Mouse (Mus musculus) thymus, postnatal 4 days (tissue): ENCODE data around the gene Dcdc2a.
A peak's percentile ranks its signal among the peaks of the same experiment; 100 is the strongest.

Experiments used
- DNase-seq: peaks from one replicate; pipeline ENCODE4 v3.0.0; 2021

Gene Dcdc2a

GRCm38 (mm10) chr13:25055873-25056667 lies at the start of gene Dcdc2a:
Gene Dcdc2a (plus strand): TSS chr13:25056004.
- DNase-seq = peak; percentile 27

DNA sequence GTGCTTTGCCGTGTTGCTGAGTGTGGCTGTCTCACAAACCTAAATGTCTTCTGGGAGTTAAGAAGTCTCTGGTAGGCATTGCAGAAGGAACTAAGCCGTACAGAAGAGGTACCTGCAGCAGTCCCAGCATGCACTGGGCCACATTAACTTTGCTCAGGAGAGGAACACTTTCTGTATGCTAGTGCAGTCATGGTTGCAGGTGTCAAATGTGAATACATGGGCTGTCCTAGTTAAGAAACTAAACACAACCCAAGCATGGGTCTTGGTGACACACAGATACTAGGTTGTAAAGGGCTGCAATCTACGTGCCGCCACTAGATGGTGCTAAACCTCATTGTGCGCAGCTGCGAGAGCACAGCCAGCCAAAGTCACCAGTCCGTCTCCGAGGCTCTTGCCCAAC lies 48.7 kb upstream of the Dcdc2a start:
- DNase-seq = peak; percentile 75

- DNase-seq = no peak
These were observed 37.5 kb upstream of the Dcdc2a start for GRCm38 (mm10) chr13:25018316-25018715.

GRCm38 (mm10) chr13:25019793-25020539 lies 35.8 kb upstream of the Dcdc2a start, which contains the start of gene Mrs2:
Gene Mrs2 (minus strand): TSS chr13:25020379.
- peak; percentile 88 for DNase-seq

DNA sequence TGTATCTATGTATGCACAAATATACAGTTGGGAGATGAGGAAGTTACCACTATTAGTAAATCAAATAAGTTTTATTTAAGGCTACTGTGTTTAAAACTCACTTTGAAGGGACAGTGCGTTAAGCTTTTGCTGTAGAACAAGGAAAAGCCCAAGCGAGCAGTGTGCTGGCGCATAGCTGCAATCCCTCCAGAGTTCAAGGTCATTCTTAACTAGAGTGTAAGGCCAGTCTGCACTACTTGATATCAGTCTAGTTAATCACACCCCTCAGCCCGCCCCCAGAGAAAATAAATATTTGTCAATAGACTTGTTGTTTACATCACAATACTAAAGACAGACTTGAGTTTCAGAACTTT lies 35.3 kb upstream of the Dcdc2a start:
- DNase-seq = no peak

DNA sequence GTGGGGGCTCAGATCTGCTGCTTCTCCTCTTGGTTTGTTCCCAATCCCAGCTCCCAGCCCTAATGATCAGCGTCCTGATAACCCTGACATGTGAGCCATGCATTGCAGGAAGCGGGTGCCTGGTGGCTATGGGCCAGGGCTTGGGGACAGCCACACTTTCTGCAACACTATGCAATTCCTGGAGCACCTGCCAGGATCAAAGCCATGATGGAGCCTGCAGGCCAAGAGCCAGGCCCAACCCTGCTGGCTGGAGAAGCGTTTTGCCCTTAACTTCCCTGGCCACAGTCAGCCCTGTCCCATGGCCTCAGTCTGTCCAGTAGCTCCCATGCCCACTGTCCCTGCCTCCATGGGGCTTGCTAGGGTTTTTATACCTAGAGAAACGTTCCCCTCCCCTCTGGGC lies 33.4 kb upstream of the Dcdc2a start:
- no peak for DNase-seq

- DNase-seq = no peak
These were observed 32.7 kb upstream of the Dcdc2a start for GRCm38 (mm10) chr13:25023129-25023528.

DNA sequence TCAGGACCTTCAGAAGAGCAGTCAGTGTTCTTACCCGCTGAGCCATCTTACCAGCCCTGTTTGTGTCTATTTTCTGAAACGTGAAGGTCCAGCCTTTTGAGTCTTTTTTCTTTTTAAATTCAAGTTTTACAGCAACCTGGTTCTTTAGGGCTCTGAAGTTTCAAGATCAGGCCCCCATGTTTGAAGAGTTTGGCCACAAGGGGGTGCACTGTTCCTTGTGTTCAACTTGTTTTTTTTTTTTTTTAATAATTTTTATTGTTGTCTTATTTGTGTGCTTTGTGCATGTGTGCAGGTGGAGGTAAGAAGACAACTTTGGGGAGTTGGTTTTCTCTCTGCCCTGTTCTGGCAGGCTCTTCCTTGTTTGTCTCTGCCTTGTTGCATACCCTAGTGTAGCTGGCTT lies 31.1 kb upstream of the Dcdc2a start:
- DNase-seq = peak; percentile 75

- DNase-seq = no peak
These were observed 29.2 kb upstream of the Dcdc2a start for GRCm38 (mm10) chr13:25026409-25027113.

DNA sequence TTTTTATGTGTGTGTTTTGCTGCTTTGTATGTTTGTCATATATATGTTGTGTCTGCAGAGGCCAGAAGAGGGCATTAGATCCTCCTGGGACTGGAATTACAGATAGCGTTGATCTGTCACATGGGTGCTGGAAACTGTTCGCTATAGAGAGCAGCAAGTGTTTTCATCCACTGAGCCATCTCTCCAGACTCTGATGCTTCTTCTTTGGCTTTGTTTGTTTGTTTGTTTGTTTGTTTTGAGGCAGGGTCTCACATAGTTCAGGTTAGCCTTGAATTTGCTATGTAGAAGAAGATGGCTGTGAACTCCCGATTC lies 28.7 kb upstream of the Dcdc2a start:
- DNase-seq = no peak

- no peak for DNase-seq
These were observed 16.3 kb upstream of the Dcdc2a start for GRCm38 (mm10) chr13:25039488-25039887.

- no peak for DNase-seq
These were observed 3.1 kb upstream of the Dcdc2a start for GRCm38 (mm10) chr13:25052671-25053070.

DNA sequence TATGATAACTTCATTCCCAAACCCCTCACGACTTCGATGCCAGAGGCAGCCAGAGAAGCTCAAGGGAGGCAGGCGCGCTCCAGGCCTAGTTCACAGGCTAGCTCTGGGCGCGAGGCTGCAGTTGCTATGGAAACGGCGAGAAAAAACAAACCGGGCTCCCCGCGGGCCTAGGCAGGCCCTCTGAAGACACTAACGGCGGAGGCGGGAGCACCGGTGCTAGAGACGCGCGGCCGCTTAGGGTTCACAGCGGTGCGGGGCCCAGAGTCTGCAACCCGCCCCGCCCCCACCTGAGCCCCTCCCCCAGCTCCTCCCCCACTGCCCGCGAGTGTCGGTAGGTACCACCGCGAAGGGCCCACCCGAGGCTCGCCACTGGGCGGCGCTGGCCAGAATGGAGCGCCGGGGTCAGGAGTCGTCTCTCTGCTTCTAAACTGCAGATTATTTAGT lies 671 bp upstream of the Dcdc2a start:
- DNase-seq = peak; percentile 77

- DNase-seq = no peak
These were observed 10.9 kb downstream of the Dcdc2a start for GRCm38 (mm10) chr13:25066659-25067058.

- no peak for DNase-seq
These were observed 11.4 kb downstream of the Dcdc2a start for GRCm38 (mm10) chr13:25067183-25067582.

- no peak for DNase-seq
These were observed 14.0 kb downstream of the Dcdc2a start for GRCm38 (mm10) chr13:25069765-25070164.

GRCm38 (mm10) chr13:25070791-25071190 lies 15.0 kb downstream of the Dcdc2a start:
- DNase-seq = no peak

- no peak for DNase-seq
These were observed 21.5 kb downstream of the Dcdc2a start for GRCm38 (mm10) chr13:25077262-25077661.

GRCm38 (mm10) chr13:25083144-25083572 lies 27.4 kb downstream of the Dcdc2a start:
- DNase-seq = no peak

DNA sequence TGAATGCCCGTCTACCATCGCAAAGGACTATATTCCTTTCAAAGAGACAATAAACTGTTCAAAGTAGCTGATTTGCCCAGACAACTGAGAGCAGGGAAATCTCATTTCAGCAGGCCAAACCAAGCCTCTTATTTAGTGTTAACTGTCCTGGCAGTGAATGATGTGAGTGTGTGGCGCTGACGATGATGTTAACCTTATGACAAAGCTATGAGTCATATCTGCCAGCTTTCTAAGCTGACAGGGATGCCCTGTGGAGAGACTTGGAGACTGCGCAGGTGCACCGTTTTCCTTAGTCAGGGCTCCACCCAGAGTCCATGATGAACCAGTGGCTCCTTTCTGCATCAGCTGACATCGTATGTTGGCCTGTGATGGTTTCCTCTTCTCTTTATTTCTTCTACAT lies 29.3 kb downstream of the Dcdc2a start:
- no peak for DNase-seq

DNA sequence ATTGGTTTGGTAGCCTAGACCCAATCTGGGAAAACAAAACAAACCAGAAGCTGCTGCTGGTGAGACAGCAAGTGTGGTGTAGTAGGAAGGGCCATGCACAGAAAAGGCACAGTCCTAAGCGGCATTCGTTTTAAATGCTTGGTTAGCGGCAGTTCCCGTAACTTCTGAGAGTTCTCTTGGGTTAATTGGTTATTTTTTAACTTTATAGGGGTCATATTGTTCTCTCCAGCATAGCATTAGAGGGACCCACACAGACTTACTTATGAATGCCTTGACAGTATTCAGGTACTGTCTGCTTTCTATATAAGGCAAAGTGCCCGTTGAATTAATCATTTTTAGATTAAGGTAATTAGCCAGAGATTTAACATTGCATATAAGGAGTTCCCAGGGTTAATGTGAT lies 35.5 kb downstream of the Dcdc2a start:
- no peak for DNase-seq

- DNase-seq = no peak
These were observed 38.0 kb downstream of the Dcdc2a start for GRCm38 (mm10) chr13:25093776-25094175.

GRCm38 (mm10) chr13:25094381-25094780 lies 38.6 kb downstream of the Dcdc2a start:
- no peak for DNase-seq

- DNase-seq = no peak
These were observed 41.5 kb downstream of the Dcdc2a start for GRCm38 (mm10) chr13:25097348-25097747.
